25 mouse cellular contexts compared by ENCODE assay signal in genomic region chr8:108645660-108646059, GRCm38 (mm10).
A peak's percentile ranks its signal among the peaks of the same experiment; 100 is the strongest.
DNase-seq lines count a peak whose midpoint lies in the region; ATAC-seq and TF ChIP-seq lines count a peak whose summit lies in the region.
"Had no signal": no experiment of that assay in that cellular context is flagged by ENCODE, and none has a peak within 500 bp of the region (broad histone marks: within the 10 kb centered on the region; RNA-seq: fewer than 3 reads in every experiment).

No protein-coding gene starts in this region.

- peak; percentile 83 for DNase-seq in R1 (ENCODE audit: low read depth, low spot score)
- peak; percentile 28 for DNase-seq in large intestine, adult 2 months (ENCODE audit: low read depth, low spot score)
- no peak for DNase-seq in heart, postnatal 10 days
- no peak for DNase-seq in urinary bladder, postnatal 4 days (ENCODE audit: low spot score in 2 of 2)
- DNase-seq: adrenal gland, adult 8-10 months; adrenal gland, postnatal 14 days; adrenal gland, postnatal 36 days; B cell, adult 2 months; cerebellum, adult 11 months; cerebellum, adult 18-20 months; cerebellum, adult 9-10 months; cerebellum, postnatal 10 days; cerebellum, postnatal 25 days; forebrain, postnatal 0 days had no signal

- no peak overlapping the region for H3K9ac ChIP-seq in ES-Bruce4 (ENCODE audit: low read depth, poor library complexity, severe bottlenecking)
- H3K9ac ChIP-seq: embryonic facial prominence, embryonic 12.5 days; forebrain, embryonic 13.5 days; forebrain, embryonic 15.5 days; forebrain, postnatal 0 days had no signal

- H3K27ac ChIP-seq in ES-Bruce4 (ENCODE audit: insufficient read depth, low read length): peak overlapping the region; percentile 62
- H3K27ac ChIP-seq: embryonic facial prominence, embryonic 10.5 days; embryonic facial prominence, embryonic 12.5 days; forebrain, embryonic 13.5 days; forebrain, embryonic 15.5 days had no signal

- intact Hi-C loops in heart, postnatal 10 days (cut with DNase I): loop anchor here (5.0 kb wide), 1 partner anchor 48 kb away; no protein-coding TSS in a partner anchor

- H3K36me3 ChIP-seq in ES-Bruce4 (ENCODE audit: control insufficient read depth, insufficient read depth, low read length, poor library complexity, severe bottlenecking): no peaks in the 10 kb centered on the region
- H3K36me3 ChIP-seq: embryonic facial prominence, embryonic 10.5 days; embryonic facial prominence, embryonic 12.5 days; forebrain, embryonic 15.5 days; G1E had no signal

- H3K9me3 ChIP-seq in ES-Bruce4 (replicated peaks; ENCODE audit: control insufficient read depth, insufficient read depth, low read length, poor library complexity, severe bottlenecking): no peaks in the 10 kb centered on the region
- H3K9me3 ChIP-seq: embryonic facial prominence, embryonic 10.5 days; embryonic facial prominence, embryonic 12.5 days; forebrain, embryonic 13.5 days; forebrain, embryonic 15.5 days had no signal

- no peaks in the 10 kb centered on the region for H3K27me3 ChIP-seq in ES-Bruce4 (ENCODE audit: control insufficient read depth, insufficient read depth, low read length, poor library complexity, severe bottlenecking)
- H3K27me3 ChIP-seq: CH12.LX; embryonic facial prominence, embryonic 12.5 days; forebrain, embryonic 13.5 days; forebrain, embryonic 15.5 days had no signal

- WGBS in large intestine, adult 2 months: 68% methylated on average over 3 of the region's 3 CpGs

- TF ChIP-seq EP300 in ES-Bruce4 (IDR thresholded peaks at IDR 0.05; ENCODE audit: insufficient read depth, low read depth, low read length): peak; percentile 65; the same call in 1 of the 2 replicates

- TF ChIP-seq CTCF in ES-Bruce4 (IDR thresholded peaks at IDR 0.05; ENCODE audit: low read depth, low read length): no peak

- H3K4me1 ChIP-seq in ES-Bruce4 (ENCODE audit: control insufficient read depth, insufficient read depth, low read length): peaks cover 16% of the 10 kb centered on the region
- H3K4me1 ChIP-seq: embryonic facial prominence, embryonic 12.5 days; forebrain, embryonic 13.5 days; forebrain, embryonic 15.5 days had no signal

- no peak overlapping the region for H3K4me3 ChIP-seq in ES-Bruce4 (ENCODE audit: low read depth, low read length)
- H3K4me3 ChIP-seq: embryonic facial prominence, embryonic 10.5 days; embryonic facial prominence, embryonic 12.5 days; forebrain, embryonic 13.5 days; forebrain, embryonic 15.5 days had no signal

- no peak for ATAC-seq in cerebellum, adult (ENCODE audit: insufficient number of reproducible peaks, low FRiP score, low TSS enrichment)
- ATAC-seq: activated CD4-positive, CD25-positive, alpha-beta regulatory T cell, adult 4 months; CD4-positive, CD25-positive, alpha-beta regulatory T cell, adult 4 months; forebrain, embryonic 13.5 days; forebrain, embryonic 15.5 days; forebrain, postnatal 0 days; Patski had no signal

- TF ChIP-seq POLR2A in ES-Bruce4 (IDR thresholded peaks at IDR 0.05; ENCODE audit: insufficient read depth, low read length): no peak

Comparison
In these comparisons a context has a peak if more than half of its experiments do, and no peak if none do; other contexts are left out.
1. DNase-seq: peak in R1 (single experiment) and large intestine, adult 2 months (single experiment); none in heart, postnatal 10 days (0 of 2) and urinary bladder, postnatal 4 days (0 of 2).